Mouse (Mus musculus): ENCODE results near the gene Cd47. TPM values are rescaled to one million over a fixed set of nuclear protein-coding genes. Genes with fewer than 3 reads are reported as not detected.
A peak's percentile ranks its signal among the peaks of the same experiment; 100 is the strongest.

The Cd47 gene
- total RNA-seq, 2 experiments from 2014 or later, result 215 to 235 TPM

GRCm38 (mm10) chr16:49786116-49786515 is 14.2 kb upstream of the Cd47 start:
- DNase-seq (ENCODE audit: low spot score in 2 of 2), result no peak

DNA sequence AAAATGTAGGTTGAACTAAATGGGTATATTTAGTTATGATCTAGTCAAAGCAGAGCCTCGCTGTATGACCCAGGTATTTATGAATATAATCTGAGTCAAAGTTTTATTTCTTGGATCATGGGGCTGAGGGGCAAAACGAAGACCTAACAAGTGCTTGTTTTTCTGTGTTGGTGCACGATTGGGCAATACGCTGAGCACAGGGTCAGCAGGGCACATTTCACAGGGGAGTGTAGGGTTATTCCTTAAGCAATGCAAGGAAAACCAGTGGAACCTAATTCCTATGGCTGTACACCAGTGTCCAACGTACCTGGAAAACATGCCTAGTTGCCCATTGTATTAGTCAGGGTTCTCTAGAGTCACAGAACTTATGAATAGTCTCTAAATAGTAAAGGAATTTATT is 12.6 kb upstream of the Cd47 start:
- DNase-seq (ENCODE audit: low spot score in 2 of 2), result no peak

DNA sequence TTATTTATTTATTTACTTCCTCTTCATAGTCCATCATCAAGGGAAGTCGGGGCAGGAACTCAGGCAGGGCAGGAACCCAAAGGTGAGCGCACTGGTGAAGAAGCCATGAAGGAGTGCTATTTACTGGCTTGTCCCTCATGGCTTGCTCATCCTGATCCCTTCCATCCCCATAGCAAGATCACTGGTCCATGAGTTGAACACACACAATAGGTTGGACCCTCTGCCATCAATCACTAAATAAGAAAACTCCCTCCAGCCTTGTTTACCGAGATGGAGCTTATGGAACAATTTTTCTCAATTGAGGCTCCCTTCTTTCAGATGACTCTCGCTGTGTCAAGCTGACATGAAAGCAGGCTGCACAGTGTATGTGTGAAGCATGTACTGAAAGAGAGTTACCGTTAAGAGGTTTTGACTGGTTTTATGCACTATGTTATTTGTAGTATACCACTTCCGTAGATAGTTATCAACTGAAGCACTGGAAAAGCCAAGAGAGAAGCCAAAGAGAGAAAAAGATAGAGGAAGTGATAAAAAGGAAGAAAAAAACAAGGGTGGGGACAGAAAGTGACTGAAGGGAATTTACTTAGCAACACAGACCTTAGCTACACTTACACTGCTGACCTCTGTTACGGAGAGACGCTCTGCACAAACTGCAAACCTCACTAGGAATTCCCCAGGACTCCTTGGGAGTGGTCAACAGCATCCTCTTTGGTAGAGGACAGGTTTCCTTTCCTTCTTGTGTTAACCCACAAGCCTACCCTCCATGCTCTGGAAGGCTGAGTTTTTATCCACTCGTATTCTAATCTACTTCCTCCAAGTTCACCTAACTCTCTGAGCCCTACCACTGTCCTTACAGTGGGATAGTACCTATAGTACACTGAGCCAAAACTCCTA is 9.5 kb upstream of the Cd47 start:
- DNase-seq (ENCODE audit: low spot score in 2 of 2), result no peak

GRCm38 (mm10) chr16:49792446-49792878 is 7.9 kb upstream of the Cd47 start:
- DNase-seq (ENCODE audit: low spot score in 2 of 2), result peak; percentile 15 to 25

DNA sequence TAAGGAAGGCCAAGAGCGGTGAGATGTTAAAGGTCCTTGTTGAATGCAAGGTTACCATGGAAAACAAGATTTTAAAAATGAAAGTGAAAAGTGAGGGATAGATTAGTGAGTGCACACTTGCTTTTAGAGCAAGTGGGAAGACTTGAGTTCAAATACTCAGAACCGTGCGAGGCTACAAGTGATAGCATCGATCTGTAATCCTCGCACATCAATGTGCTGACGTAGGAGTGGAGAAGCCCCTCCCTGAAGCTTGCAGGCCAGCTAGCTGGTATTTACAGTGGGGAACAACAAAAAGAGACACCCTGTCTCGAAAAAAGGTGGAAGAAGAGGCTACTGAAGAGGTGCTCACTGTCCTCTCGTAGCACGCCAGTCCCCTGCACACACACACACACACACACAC is 6.7 kb upstream of the Cd47 start:
- DNase-seq (ENCODE audit: low spot score in 2 of 2), result no peak

DNA sequence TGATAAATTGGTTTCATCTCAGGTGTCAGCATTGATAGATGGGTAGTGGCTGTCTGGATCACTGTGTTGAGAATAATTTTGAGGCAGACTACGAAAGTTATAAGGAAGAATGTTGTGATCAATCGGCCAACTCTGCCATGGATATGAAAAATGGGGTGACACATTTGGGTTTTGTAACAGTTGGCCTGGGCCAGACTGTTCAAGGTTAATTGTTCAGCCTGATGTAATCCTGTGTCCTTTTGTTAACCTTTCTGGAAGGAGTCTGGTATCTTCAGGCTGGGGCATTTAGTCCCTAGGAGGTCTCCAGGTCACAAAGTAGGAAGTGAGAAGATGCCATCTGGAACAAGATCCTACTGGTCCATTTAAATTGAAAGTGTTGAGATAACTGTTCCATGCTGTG is 4.1 kb upstream of the Cd47 start:
- DNase-seq (ENCODE audit: low spot score in 2 of 2), result no peak

- DNase-seq (ENCODE audit: low spot score in 2 of 2), result no peak
These were observed 3.4 kb upstream of the Cd47 start for GRCm38 (mm10) chr16:49796954-49797353.

DNA sequence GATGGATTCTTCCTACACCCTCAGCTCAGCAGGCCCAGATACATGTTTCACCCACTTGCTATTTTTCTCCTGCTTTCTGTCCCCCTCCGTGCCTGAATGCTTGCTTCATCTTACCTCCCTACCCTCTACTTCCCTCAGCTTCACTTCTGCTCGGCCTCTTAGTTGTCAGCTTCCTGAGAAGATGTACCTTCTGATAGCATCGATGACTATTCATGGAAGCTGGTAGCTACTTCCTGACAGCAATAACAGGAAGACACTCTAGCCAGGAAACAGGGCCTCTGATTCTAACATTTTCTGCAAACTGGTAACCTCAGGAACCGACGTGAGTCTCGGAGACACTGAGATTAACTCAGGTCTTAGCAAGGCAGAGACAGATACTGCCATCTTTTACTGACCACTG is 1.5 kb upstream of the Cd47 start:
- DNase-seq (ENCODE audit: low spot score in 2 of 2), result no peak

- no peak for DNase-seq (ENCODE audit: low spot score in 2 of 2)
These were observed 663 bp downstream of the Cd47 start for GRCm38 (mm10) chr16:49800996-49801395.

DNA sequence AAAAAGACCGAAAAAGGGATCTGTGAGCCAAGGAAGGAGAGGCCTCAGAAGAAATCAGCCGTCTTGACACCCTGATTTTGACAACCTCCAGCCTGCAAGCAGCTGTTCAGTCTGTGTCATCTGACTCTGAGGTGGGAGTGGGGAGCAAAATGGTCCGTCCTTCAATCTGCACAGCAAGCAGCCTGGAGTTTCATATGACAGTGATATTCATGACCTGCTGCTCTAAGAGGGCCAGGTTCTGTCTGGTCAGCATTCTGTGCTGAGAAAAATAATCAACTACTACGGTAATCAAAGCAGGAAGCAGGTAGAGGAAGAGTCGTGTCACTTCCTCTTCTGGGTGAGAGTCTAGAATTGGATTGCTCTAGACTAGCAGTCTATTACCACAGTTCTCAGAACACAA is 1.1 kb downstream of the Cd47 start:
- DNase-seq (ENCODE audit: low spot score in 2 of 2), result no peak

DNA sequence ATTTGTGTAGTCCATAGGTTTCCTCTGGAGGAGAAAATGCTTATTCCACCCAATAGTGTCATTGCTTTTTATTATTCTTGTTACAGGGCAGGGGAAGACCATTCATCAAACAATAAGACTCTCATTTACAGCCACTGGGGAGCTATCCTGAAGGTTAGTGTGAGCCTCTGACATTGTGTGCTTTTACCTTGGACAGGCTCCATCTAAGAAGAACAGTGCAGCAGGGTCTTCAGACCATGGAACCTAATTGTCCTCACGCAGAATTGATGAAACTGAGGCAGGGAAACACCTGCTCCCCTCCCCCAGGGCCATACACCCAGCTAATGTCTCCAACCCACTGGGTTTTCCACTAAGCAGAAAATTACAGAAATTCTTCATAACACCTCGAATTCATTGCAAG is 2.7 kb downstream of the Cd47 start:
- no peak for DNase-seq (ENCODE audit: low spot score in 2 of 2)

GRCm38 (mm10) chr16:49803932-49804461 is 3.7 kb downstream of the Cd47 start:
- no peak for DNase-seq (ENCODE audit: low spot score in 2 of 2)

DNA sequence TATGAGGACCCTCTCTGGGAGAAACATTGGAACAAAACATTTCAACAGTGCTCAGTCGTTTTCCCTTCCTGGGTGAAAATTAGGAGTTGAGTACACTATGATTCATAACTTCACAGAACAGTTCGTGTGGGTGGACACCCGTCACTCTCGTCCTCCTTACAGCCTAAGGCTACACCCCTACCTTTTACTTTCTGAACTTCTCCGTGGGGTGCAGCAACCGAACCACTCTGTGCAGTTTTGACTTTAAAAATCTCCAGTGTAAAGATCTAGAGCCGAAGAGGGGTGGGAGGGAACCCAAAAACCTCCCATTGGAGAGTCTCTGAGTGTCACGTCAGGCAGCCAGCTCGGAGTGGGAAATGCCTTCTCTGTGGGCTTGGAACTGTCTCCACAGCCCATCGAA is 6.6 kb downstream of the Cd47 start:
- no peak for DNase-seq (ENCODE audit: low spot score in 2 of 2)

DNA sequence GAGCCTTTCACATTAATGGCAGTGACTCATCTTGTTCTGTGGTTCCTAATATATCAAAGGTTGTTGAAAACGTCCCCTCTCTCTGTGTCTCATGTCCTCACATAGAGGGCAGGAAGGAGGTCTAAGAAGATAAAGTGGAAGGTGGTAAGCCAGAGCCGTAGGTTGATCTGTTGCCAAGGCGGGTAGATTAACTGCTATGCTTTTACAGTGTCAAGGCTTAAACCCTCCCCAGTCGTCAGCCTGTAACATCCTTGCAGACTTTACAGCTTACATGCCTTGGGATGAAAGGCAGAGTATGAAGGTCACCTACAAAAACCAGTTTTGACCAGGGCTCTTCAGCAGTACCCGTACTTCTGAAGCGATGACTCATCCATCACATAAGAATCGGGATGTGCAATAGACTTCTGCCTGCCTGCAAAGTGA is 7.1 kb downstream of the Cd47 start:
- DNase-seq (ENCODE audit: low spot score in 2 of 2), result no peak

DNA sequence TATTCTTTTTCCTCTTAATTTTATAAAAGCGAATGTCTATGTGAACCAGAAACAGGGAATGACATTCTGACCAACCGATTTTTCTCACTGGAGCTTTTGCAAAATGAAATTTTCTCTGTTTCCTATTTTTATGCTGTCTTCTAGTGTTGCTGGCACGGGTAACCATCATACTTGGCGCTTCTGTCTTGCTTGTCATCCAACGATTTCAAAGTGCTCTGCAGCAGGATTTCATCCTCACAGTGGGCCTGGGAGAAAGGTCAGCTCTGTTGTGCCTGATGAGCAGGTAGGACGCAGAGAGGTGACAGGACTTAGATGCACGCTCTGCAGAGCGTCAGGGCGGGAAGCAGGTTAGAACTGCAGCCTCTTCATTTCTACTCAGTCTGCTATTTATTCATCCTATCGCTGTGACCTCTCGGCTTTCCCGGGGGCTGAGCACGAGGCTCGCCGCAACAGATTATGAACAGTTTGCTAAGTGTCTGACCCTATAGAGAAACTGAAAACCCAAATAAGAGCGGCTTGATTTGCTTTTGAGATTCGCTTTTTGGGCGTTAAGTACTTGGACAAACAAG is 7.6 kb downstream of the Cd47 start:
- DNase-seq (ENCODE audit: low spot score in 2 of 2), result peak in 1 of 2 experiments; percentile 22

- DNase-seq (ENCODE audit: low spot score in 2 of 2), result no peak
These were observed 11.6 kb downstream of the Cd47 start for GRCm38 (mm10) chr16:49811897-49812296.

GRCm38 (mm10) chr16:49812821-49813616 is 12.7 kb downstream of the Cd47 start:
- DNase-seq (ENCODE audit: low spot score in 2 of 2), result no peak

DNA sequence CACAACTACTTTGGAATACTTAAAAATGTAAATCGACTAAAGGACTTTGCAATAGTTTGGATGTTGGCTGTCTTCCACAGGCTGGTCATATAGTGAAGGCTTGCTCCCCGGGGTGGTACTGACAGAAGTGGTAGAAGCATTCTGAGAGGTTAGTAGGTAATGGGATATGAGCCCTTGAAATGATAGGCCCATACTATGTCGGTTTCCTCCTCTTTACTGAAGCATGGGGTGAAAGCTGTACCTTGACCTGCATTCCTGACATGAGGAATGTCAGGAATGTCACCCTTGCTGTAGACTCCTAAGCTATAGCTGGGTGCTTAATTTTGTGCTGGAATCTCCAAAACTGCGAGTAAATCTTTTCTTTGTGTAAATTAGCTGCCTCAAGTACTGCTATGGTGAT is 14.1 kb downstream of the Cd47 start:
- no peak for DNase-seq (ENCODE audit: low spot score in 2 of 2)

- DNase-seq (ENCODE audit: low spot score in 2 of 2), result no peak
These were observed 16.6 kb downstream of the Cd47 start for GRCm38 (mm10) chr16:49816889-49817288.

DNA sequence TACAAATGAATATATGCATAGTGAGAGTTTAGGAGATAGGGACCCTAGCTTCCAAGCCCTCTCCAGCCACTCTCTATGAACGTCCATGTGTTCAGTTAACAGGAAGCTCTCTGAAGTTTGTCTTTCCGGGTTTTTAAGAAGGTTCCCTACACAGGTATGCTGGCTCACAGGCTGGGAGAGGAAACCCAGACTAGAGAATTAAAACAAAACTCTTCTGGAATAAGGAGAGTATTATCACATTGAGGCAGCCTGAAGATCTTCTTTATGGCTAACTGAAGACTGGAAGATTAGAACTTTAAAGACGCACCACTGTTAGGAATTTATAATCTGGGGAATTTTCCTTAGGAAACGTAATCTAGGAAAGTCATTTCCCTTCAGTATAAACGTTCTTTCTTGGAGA is 17.8 kb downstream of the Cd47 start:
- no peak for DNase-seq (ENCODE audit: low spot score in 2 of 2)

GRCm38 (mm10) chr16:49818627-49819026 is 18.3 kb downstream of the Cd47 start:
- DNase-seq (ENCODE audit: low spot score in 2 of 2), result no peak

DNA sequence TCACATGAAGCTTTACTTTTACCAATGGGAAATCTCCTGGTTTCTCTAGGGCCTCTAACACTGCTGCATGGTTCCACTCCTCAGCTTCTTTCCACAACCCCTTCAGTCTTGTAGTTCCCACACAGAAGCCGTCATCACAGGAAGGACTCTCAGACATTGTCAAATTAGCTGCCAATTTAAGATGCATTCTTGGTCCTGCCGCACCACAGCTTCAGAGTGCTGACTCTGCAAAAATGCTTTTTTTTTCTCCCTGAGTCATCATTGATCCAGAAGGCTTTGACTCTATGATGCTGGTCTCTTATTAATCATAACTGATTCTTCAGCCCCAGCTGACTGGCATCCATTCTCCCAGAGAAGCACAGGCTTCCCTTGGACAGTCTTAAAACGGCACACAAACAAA is 19.2 kb downstream of the Cd47 start:
- no peak for DNase-seq (ENCODE audit: low spot score in 2 of 2)

All from left cerebral cortex, adult 18-20 months (tissue).